Mouse (Mus musculus) neural tube, embryonic 12.5 days (tissue): ENCODE results near the gene Egln2. TPM values are rescaled to one million over a fixed set of nuclear protein-coding genes. Genes with fewer than 3 reads are reported as not detected.

Source experiments
- ATAC-seq: fragments of 200-750 bp; cut with Nextera tagmentation; 2 replicates; pipeline ENCODE4 v1.8.0; 2017; ENCODE audit warnings: low read depth, mild to moderate bottlenecking, moderate TSS enrichment, moderate library complexity; ENCODE audit not compliant: low FRiP score
- H3K27ac ChIP-seq: fragments of 300-500 bp; sonication (generic); 2 replicates; pipeline ENCODE4 v1.5.1; 2016
- H3K27me3 ChIP-seq: fragments of 300-500 bp; sonication (generic); replicated peaks from 2 replicates; pipeline ENCODE4 v1.6.1; 2016; ENCODE audit warnings: mild to moderate bottlenecking
- H3K36me3 ChIP-seq: fragments of 300-500 bp; sonication (generic); 2 replicates; pipeline ENCODE4 v1.6.1; 2016; ENCODE audit warnings: mild to moderate bottlenecking
- H3K4me1 ChIP-seq: fragments of 300-500 bp; sonication (generic); 2 replicates; pipeline ENCODE4 v1.6.1; 2016
- H3K4me2 ChIP-seq: fragments of 300-500 bp; sonication (generic); replicated peaks from 2 replicates; pipeline ENCODE4 v1.6.1; 2016; ENCODE audit warnings: mild to moderate bottlenecking
- H3K4me3 ChIP-seq: fragments of 300-500 bp; sonication (generic); 2 replicates; pipeline ENCODE4 v1.5.1; 2016
- H3K9ac ChIP-seq: fragments of 300-500 bp; sonication (generic); 2 replicates; pipeline ENCODE4 v1.6.1; 2016; ENCODE audit warnings: mild to moderate bottlenecking
- H3K9me3 ChIP-seq: fragments of 300-500 bp; sonication (generic); 2 replicates; pipeline ENCODE4 v1.6.1; 2016; ENCODE audit warnings: mild to moderate bottlenecking
- WGBS: fragments of 180-500 bp; shearing (Covaris S2); methylation state at CpG from one replicate; pipeline ENCODE4 v1.1.7; 2016; 5-methylcytosine and 5-hydroxymethylcytosine counted together
- polyA plus RNA-seq: library from polyadenylated mRNA; unstranded; fragments of >200 nt; fragmentation: Nextera tagmentation; extraction: Ambion mirVana; gene quantifications from 2 replicates; pipeline ENCODE4 v1.2.1, GENCODE M21; 2016

Gene Egln2
- polyA plus RNA-seq, 1 experiment from 2014 or later, result 99.6 TPM

DNA sequence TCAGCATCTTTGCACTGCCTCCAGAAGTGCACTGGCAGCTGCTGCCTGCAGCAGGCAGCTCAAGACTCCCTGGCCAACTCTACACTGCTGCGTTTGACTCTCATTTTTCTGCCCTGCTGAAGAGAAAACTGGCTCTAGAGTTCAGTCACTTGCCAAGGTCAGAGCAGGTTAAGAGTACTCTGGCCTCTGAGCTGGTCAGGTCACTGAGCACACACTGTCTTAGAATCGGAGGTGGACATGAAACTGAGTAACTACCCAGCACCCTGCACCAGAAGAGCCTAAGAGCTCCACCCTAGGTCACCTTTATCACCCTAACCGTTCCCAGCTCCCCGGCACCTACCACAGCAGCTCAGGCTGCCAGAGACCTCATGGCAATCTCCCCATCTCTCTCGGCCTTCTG is 19.4 kb upstream of the Egln2 start:
- Histone ChIP-seq H3K36me3 (peaks cover 76% of the 10 kb centered on the region), H3K4me1 (no peaks in the 10 kb centered on the region), H3K27me3 (no peaks in the 10 kb centered on the region), H3K4me3 (no peak overlapping the region), H3K9me3 (no peaks in the 10 kb centered on the region), H3K4me2 (no peak overlapping the region), H3K9ac (no peak overlapping the region), H3K27ac (no peak overlapping the region)
- no peak for ATAC-seq
- 97% methylated on average over 5 of the region's 5 CpGs for WGBS

DNA sequence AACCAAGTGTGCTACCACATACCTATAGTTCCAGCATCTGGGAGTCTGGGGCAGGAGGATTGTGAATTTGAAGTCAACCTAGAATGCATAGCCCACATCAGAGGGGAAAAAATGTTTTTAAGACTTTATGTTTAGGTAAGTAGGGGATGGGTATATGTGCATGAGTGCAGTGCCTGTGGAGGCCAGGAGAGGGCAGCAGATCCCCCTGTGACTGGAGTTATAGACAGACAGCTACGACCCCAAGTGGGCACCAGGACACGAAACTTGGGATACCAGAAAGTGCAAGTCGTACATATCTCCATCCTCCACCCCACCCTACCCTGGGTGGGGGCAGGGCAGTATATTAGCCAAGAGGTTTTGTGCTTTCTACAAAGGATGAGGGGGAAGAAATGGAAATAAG is 18.4 kb upstream of the Egln2 start:
- no peaks in the 10 kb centered on the region for H3K27me3 ChIP-seq
- H3K36me3 ChIP-seq, result peaks cover 66% of the 10 kb centered on the region
- H3K9me3 ChIP-seq, result no peaks in the 10 kb centered on the region
- ATAC-seq, result no peak
- 85% methylated on average over 3 of the region's 3 CpGs for WGBS
- H3K4me1 ChIP-seq, result no peaks in the 10 kb centered on the region
- no peak overlapping the region for H3K27ac ChIP-seq
- H3K4me2 ChIP-seq, result no peak overlapping the region
- no peak overlapping the region for H3K4me3 ChIP-seq
- no peak overlapping the region for H3K9ac ChIP-seq

DNA sequence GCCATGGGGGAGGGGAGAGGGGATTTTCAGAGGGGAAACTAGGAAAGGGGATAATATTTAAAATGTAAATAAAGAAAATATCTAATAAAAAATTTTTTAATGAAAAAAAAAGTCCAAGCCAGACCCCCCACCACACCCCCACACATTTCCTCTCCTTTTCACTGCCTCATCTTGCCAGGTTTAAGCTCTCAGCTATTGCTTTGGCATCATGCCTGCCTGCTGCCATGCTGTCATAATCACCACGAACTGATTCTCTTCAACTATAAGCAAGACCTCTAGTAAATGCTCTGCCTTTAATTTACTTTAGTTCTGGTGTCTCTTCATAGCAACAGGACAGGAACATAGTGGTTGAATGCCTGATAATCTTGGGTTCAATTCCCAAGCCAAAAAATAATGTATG is 15.9 kb upstream of the Egln2 start:
- H3K36me3 ChIP-seq, result peaks cover 41% of the 10 kb centered on the region
- H3K4me2 ChIP-seq, result no peak overlapping the region
- 91% methylated on average over 1 of the region's 1 CpGs for WGBS

DNA sequence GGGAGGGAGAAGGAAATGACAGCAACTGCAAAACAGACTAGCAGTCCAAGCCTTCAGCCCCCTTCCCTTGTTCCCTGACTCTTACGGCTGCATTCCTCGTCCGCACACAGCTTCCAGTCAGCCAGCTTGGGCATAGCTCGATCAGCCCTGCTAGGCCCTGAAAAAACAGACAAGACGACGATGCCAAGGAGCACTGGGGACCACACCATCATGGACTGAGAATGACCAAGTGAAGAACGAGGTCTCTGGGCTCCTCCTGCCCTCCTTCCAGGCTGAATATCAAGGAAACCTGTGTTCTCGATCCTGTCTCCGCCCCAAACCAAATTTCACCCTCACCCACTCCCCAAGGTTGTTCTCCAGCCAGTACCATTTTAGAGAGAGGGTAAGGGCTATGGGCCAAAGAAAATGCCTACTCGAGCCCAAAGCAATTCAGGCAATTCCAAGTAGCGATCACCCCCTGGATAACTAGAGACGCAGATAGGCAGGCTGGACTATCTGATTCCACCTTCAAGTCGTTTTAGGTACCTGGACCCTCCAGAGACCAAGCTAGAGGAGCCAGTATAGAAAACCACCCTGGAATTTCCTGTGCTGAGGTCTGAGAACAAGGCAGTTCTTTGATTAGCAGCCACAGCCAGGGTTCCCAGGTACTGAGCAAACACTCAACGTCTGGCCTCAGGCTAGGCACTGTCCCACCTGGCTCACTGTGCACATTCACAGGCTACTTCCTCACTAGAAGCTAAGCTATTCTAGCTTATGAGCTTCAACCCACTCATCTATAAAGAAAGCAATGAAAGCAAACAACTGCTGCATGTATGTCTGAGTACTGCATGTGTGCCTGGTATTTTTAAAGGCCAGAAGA is 14.5 kb upstream of the Egln2 start, which contains the start of the genes Gm21983 and Mia:
TSS of gene Gm21983 (minus strand) at position 250 of the 859 bp plus-strand sequence.
TSS of gene Mia (minus strand) at position 321 of the 859 bp plus-strand sequence.
- 71% methylated on average over 14 of the region's 14 CpGs for WGBS
- peaks cover 27% of the 10 kb centered on the region for H3K36me3 ChIP-seq
- no peak within 1 kb of the TSS for H3K4me3 ChIP-seq
- no peak for ATAC-seq
- H3K4me1 ChIP-seq, result peaks cover 9% of the 10 kb centered on the region
- H3K27ac ChIP-seq, result no peak within 1 kb of the TSS
- no peak within 1 kb of the TSS for H3K9ac ChIP-seq
- H3K4me2 ChIP-seq, result no peak within 1 kb of the TSS
- no peaks in the 10 kb centered on the region for H3K27me3 ChIP-seq
- no peaks in the 10 kb centered on the region for H3K9me3 ChIP-seq

More for the DNA sequence above, 15.9 kb upstream of the Egln2 start:
- H3K4me1 ChIP-seq, result peaks cover 9% of the 10 kb centered on the region
- H3K27me3 ChIP-seq, result no peaks in the 10 kb centered on the region
- H3K9me3 ChIP-seq, result no peaks in the 10 kb centered on the region
- no peak overlapping the region for H3K27ac ChIP-seq
- no peak overlapping the region for H3K4me3 ChIP-seq
- ATAC-seq, result no peak
- no peak overlapping the region for H3K9ac ChIP-seq

DNA sequence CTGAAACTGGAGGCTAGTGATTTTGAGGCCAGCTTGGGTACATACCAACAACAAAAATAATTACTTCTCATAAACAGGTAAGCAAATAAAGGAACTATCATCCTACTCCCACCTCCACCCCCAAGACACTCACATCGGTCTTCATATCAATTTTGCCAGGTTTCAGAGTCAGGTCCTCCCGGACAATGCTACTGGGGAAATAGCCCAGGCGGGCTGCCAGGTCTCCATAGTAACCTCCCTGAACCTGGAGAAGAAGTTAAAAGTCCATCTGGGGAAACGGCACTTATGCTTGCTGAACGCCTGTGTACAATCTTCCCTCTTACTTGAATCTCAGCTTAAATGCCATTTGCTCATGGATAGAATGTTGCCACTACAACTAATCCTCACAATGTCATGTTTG is 13.4 kb upstream of the Egln2 start:
- Histone ChIP-seq H3K4me3 (no peak overlapping the region), H3K27ac (no peak overlapping the region), H3K9me3 (no peaks in the 10 kb centered on the region), H3K36me3 (peaks cover 24% of the 10 kb centered on the region), H3K27me3 (no peaks in the 10 kb centered on the region), H3K4me1 (peaks cover 9% of the 10 kb centered on the region), H3K4me2 (no peak overlapping the region), H3K9ac (no peak overlapping the region)
- 54% methylated on average over 5 of the region's 5 CpGs for WGBS
- ATAC-seq, result no peak

DNA sequence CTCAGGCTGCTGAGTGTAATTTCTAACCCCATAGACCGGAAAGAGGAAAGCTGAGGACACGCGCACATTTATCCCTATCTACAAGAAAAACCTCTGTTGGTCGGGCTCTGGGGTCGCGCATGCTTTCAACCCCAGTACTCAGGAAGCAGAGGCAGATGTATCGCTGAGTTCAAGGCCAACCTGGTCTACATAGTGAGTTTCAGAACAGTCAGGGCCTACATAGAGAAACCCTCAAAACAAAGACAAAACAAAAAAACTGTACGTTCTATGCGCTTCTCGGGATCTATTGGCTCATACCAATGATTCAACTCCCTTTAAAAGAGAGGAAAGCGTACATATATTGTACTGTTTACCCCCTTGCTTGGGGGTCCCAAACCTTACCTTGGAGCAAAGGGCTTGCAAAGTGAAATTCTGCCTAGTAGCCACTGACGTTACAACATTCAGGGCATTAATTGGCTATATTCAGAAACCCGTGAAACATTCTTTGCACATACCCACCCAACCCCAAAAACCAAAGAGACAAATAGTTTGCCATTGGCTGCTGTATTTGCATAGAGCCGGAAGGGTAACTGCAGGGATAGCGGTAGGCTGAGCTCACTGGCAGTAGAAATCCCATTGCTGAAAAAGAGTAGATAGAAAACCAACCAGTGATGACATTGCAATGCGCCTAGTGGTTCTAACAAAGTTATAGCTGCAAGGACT is 12.8 kb upstream of the Egln2 start:
- WGBS, result 50% methylated on average over 16 of the region's 16 CpGs
- H3K4me3 ChIP-seq, result peak overlapping the region; percentile 75
- peak overlapping the region; percentile 53 for H3K4me2 ChIP-seq
- H3K27ac ChIP-seq, result 0 out of 2 replicates have a peak overlapping the region, but pooled peaks have one; percentile 37
- H3K4me1 ChIP-seq, result peaks cover 9% of the 10 kb centered on the region
- H3K27me3 ChIP-seq, result no peaks in the 10 kb centered on the region
- peaks cover 24% of the 10 kb centered on the region for H3K36me3 ChIP-seq
- H3K9me3 ChIP-seq, result no peaks in the 10 kb centered on the region
- no peak overlapping the region for H3K9ac ChIP-seq
- 0 out of 2 replicates have a peak, but pooled peaks have one; percentile 1 for ATAC-seq

DNA sequence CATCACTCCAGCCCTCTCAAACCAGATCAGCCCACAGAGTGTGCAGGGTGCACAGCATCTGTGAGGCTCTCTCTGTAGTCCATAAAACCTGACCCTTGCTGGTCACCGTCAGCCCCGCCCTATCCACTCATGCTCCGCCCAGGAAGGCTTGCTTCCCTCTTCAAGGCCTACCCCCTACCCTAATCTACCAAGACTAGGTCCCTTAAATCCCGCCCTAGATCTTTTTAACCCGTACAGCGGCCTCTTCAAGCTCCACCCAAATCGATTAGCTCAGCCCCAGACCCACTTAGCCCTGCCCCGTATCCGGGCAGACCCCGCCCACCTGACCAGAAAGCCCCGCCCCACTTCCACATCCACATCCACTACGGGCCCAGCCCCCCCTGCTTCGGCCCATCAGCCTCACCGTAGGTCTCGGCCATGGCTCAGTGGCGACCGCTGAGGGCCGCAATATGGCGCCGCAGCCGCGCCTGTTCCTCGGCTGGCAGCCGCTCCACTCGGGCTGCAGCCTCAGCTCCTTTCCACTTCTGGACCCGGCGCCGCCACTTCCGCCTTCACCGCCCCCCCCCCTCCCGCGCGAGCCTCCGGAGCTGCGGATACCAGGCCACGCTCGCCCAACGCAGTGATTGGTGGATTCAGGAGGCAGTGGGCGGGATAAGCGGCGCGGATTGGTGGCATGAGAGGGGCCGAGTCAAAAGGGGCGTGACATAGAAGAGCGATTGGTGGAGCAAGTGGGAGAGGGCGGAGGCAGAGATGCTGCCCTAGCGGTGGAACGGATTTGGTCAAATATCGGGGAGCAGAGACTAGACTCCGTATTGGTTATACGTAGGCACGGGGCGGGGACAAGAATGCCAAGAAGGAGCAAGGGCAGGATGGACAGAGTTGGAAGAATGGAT is 12.0 kb upstream of the Egln2 start, which contains the start of gene Rab4b:
TSS of gene Rab4b (minus strand) at position 573 of the 893 bp plus-strand sequence.
- Histone ChIP-seq H3K4me3 (peak within 1 kb of the TSS; percentile 75), H3K9me3 (no peaks in the 10 kb centered on the region), H3K9ac (peak within 1 kb of the TSS; percentile 62), H3K36me3 (peaks cover 27% of the 10 kb centered on the region), H3K4me1 (peaks cover 9% of the 10 kb centered on the region), H3K27ac (peak within 1 kb of the TSS; percentile 81; the same call in 1 of the 2 replicates), H3K4me2 (peak within 1 kb of the TSS; percentile 53), H3K27me3 (no peaks in the 10 kb centered on the region)
- ATAC-seq, result peak; percentile 97
- WGBS, result under 1% methylated on average over 53 of the region's 53 CpGs

DNA sequence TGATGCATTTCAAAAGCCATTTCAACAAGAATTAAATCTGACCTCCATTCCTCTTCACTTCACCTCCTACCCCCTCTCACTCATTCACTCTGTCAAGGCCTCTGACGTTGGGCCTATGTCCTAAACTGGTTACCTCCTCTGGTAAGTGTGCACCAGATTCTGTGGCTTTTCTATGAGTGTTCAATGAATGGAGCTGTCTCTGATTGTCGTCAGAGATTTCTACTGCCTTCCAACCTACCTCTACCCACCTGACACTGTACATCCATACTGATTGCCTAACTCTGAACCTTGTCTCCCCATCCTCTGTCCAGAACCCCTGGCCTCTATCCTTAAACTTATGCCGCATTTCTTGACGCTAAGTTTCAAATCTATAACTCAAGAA is 11.3 kb upstream of the Egln2 start:
- H3K4me3 ChIP-seq, result peak overlapping the region; percentile 75
- H3K4me1 ChIP-seq, result peaks cover 9% of the 10 kb centered on the region
- no peaks in the 10 kb centered on the region for H3K9me3 ChIP-seq
- H3K27me3 ChIP-seq, result no peaks in the 10 kb centered on the region
- peak overlapping the region; percentile 62 for H3K9ac ChIP-seq
- peak overlapping the region; percentile 81; the same call in 1 of the 2 replicates for H3K27ac ChIP-seq
- ATAC-seq, result peak; percentile 23; the same call in 1 of the 2 replicates
- H3K36me3 ChIP-seq, result peaks cover 25% of the 10 kb centered on the region
- H3K4me2 ChIP-seq, result peak overlapping the region; percentile 53
- WGBS, result 19% methylated on average over 4 of the region's 4 CpGs

DNA sequence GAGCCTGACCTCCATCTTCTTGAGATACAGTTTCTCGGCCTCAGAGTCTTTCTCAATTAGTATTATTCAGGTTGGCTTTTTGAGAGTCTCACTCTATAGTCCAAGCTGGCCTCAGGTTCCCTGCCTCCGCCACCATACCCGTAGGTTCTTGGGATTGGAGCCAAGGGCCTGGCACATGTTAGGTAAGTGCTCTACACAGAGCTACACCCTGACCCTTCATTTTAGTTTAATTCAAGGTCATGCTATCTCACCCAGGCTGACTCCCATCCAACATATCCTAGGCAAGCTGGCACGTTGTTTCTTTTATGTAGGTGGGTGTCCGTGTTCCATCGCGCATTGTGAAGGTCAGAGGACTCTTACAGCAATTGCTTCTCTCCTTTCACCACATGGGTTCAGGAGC is 8.3 kb upstream of the Egln2 start:
- no peak overlapping the region for H3K27ac ChIP-seq
- no peak for ATAC-seq
- WGBS, result 94% methylated on average over 7 of the region's 7 CpGs
- peaks cover 9% of the 10 kb centered on the region for H3K4me1 ChIP-seq
- H3K36me3 ChIP-seq, result peaks cover 48% of the 10 kb centered on the region
- H3K27me3 ChIP-seq, result no peaks in the 10 kb centered on the region
- H3K4me2 ChIP-seq, result no peak overlapping the region
- H3K4me3 ChIP-seq, result no peak overlapping the region
- H3K9me3 ChIP-seq, result no peaks in the 10 kb centered on the region
- no peak overlapping the region for H3K9ac ChIP-seq

DNA sequence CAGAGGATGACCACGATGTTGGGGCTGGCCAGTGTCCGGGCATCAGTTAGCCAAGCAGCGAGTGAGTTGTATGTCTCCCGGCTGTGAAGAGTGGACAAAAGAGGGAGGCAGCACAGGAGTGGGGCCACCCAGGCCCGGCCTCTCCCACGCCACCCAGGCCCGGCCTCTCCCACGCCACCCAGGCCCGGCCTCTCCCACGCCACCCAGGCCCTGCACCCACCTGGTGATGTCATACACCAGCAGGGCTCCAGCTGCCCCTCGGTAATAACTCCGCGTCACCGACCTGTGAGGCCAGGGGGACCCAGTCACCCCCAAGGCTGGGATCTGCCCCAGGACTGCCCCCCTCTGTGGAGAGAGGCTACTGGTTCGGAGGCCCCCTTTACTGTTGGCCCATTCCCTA is 7.9 kb upstream of the Egln2 start:
- H3K36me3 ChIP-seq, result peaks cover 48% of the 10 kb centered on the region
- no peak for ATAC-seq

DNA sequence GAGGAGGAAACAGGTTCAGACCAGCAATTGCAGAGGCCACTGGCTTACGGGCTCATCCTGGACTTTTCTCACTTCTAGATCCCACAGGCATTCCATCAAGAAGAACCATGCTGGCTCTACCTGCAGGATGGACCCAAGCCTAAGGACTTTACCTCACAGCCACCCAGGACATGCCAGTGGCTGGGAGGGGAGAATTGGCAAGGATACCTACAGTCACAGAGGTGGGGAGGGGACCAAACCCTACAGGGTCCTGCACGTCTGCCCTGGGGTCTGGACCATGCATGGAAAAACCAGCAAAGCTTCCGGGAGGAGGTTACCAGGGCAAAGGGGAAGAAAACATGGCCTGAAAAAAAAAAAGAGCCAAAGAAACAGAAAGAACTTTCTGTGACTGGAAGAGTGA is 4.4 kb upstream of the Egln2 start:
- Histone ChIP-seq H3K27me3 (no peaks in the 10 kb centered on the region), H3K27ac (no peak overlapping the region), H3K36me3 (peaks cover 50% of the 10 kb centered on the region), H3K4me1 (peaks cover 9% of the 10 kb centered on the region), H3K9ac (no peak overlapping the region), H3K4me3 (no peak overlapping the region), H3K4me2 (no peak overlapping the region), H3K9me3 (no peaks in the 10 kb centered on the region)
- WGBS, result 90% methylated on average over 3 of the region's 3 CpGs
- no peak for ATAC-seq

More for the DNA sequence above, 7.9 kb upstream of the Egln2 start:
- H3K9ac ChIP-seq, result no peak overlapping the region
- 95% methylated on average over 15 of the region's 15 CpGs for WGBS
- peaks cover 7% of the 10 kb centered on the region for H3K4me1 ChIP-seq
- no peak overlapping the region for H3K27ac ChIP-seq
- no peak overlapping the region for H3K4me3 ChIP-seq
- no peak overlapping the region for H3K4me2 ChIP-seq
- no peaks in the 10 kb centered on the region for H3K9me3 ChIP-seq
- no peaks in the 10 kb centered on the region for H3K27me3 ChIP-seq
